Mouse (Mus musculus): ENCODE data around the gene Kidins220.
A peak's percentile ranks its signal among the peaks of the same experiment; 100 is the strongest.

The Kidins220 gene

GRCm38 (mm10) chr12:25026308-25026707 is 51.6 kb downstream of the Kidins220 start:
- DNase-seq (ENCODE audit: low read depth), result no peak

GRCm38 (mm10) chr12:25027416-25027815 is 52.7 kb downstream of the Kidins220 start:
- peak; percentile 72 for DNase-seq (ENCODE audit: low read depth)

- no peak for DNase-seq (ENCODE audit: low read depth)
These were observed 59.1 kb downstream of the Kidins220 start for GRCm38 (mm10) chr12:25033662-25034337.

GRCm38 (mm10) chr12:25034338-25034953 is 59.7 kb downstream of the Kidins220 start:
- no peak for DNase-seq (ENCODE audit: low read depth)

GRCm38 (mm10) chr12:25036024-25036423 is 61.3 kb downstream of the Kidins220 start:
- no peak for DNase-seq (ENCODE audit: low read depth)

GRCm38 (mm10) chr12:25037222-25037621 is 62.5 kb downstream of the Kidins220 start:
- no peak for DNase-seq (ENCODE audit: low read depth)

GRCm38 (mm10) chr12:25037681-25038472 is 63.2 kb downstream of the Kidins220 start:
- DNase-seq (ENCODE audit: low read depth), result no peak

GRCm38 (mm10) chr12:25044056-25044455 is 69.3 kb downstream of the Kidins220 start:
- DNase-seq (ENCODE audit: low read depth), result no peak

- DNase-seq (ENCODE audit: low read depth), result no peak
These were observed 69.9 kb downstream of the Kidins220 start for GRCm38 (mm10) chr12:25044579-25044978.

GRCm38 (mm10) chr12:25049253-25049652 is 74.5 kb downstream of the Kidins220 start:
- no peak for DNase-seq (ENCODE audit: low read depth)

- DNase-seq (ENCODE audit: low read depth), result no peak
These were observed 79.8 kb downstream of the Kidins220 start for GRCm38 (mm10) chr12:25054511-25054910.

- DNase-seq (ENCODE audit: low read depth), result no peak
These were observed 80.2 kb downstream of the Kidins220 start for GRCm38 (mm10) chr12:25054963-25055362.

GRCm38 (mm10) chr12:25059487-25060200 is 84.9 kb downstream of the Kidins220 start:
- DNase-seq (ENCODE audit: low read depth), result peak; percentile 8

GRCm38 (mm10) chr12:25060901-25061300 is 86.2 kb downstream of the Kidins220 start:
- DNase-seq (ENCODE audit: low read depth), result no peak

- DNase-seq (ENCODE audit: low read depth), result no peak
These were observed 87.5 kb downstream of the Kidins220 start for GRCm38 (mm10) chr12:25062264-25062663.

- DNase-seq (ENCODE audit: low read depth), result no peak
These were observed 98.6 kb downstream of the Kidins220 start for GRCm38 (mm10) chr12:25073374-25073773.

GRCm38 (mm10) chr12:25074344-25074743 is 99.6 kb downstream of the Kidins220 start:
- DNase-seq (ENCODE audit: low read depth), result no peak

GRCm38 (mm10) chr12:25083260-25084178 is 108.8 kb downstream of the Kidins220 start:
- DNase-seq (ENCODE audit: low read depth), result no peak

- DNase-seq (ENCODE audit: low read depth), result no peak
These were observed 112.2 kb downstream of the Kidins220 start for GRCm38 (mm10) chr12:25086966-25087365.

GRCm38 (mm10) chr12:25089433-25089832 is 114.7 kb downstream of the Kidins220 start:
- DNase-seq (ENCODE audit: low read depth), result no peak

- DNase-seq (ENCODE audit: low read depth), result peak; percentile 85
These were observed 117.4 kb downstream of the Kidins220 start for GRCm38 (mm10) chr12:25092027-25092704.

Measured in 416B (cell line).